Mouse (Mus musculus) kidney, adult 2 months (tissue): ENCODE measurements at regions not wholly inside any gene's neighbourhood (a gene's known extent, or its start where the extent isn't known, plus 50 kb on each side); places are given as distances from the start of the nearest gene placed in this dataset.

ENCODE experiments used
- DNase-seq: peaks from one replicate; pipeline ENCODE4 v3.0.0; 2021
- H3K27ac ChIP-seq: fragments of 200-500 bp; 2 replicates; pipeline ENCODE4 v1.5.1; 2012; ENCODE audit warnings: low read depth, low read length, control low read depth, inconsistent platforms; ENCODE audit not compliant: insufficient read depth
- H3K27me3 ChIP-seq: fragments of 200-500 bp; replicated peaks from 2 replicates; pipeline ENCODE4 v1.6.1; 2012; ENCODE audit warnings: mild to moderate bottlenecking, moderate library complexity, low read length, inconsistent platforms; ENCODE audit not compliant: control insufficient read depth, insufficient read depth
- H3K36me3 ChIP-seq: fragments of 200-500 bp; 2 replicates; pipeline ENCODE4 v1.6.1; 2012; ENCODE audit warnings: mild to moderate bottlenecking, moderate library complexity, low read length, inconsistent platforms; ENCODE audit not compliant: control insufficient read depth, insufficient read depth
- H3K4me1 ChIP-seq: fragments of 200-500 bp; 2 replicates; pipeline ENCODE4 v1.6.1; 2011; ENCODE audit warnings: low read length; ENCODE audit not compliant: control insufficient read depth, insufficient read depth
- H3K4me3 ChIP-seq: fragments of 200-500 bp; 2 replicates; pipeline ENCODE4 v1.5.1; 2011; ENCODE audit warnings: mild to moderate bottlenecking, low read depth, low read length, control low read depth; ENCODE audit not compliant: insufficient read depth
- CTCF ChIP-seq: fragments of 200-500 bp; conservative IDR thresholded peaks from 2 replicates; pipeline ENCODE4 v1.5.1; 2011; ENCODE audit warnings: low read depth, mild to moderate bottlenecking, control low read depth, low read length, moderate library complexity, mixed read lengths; ENCODE audit not compliant: insufficient read depth, insufficient read length
- POLR2A ChIP-seq: fragments of 200-500 bp; IDR thresholded peaks from one replicate; pipeline ENCODE4 v1.6.1; 2011; ENCODE audit warnings: low read depth, low read length, control low read depth
- WGBS: fragments of 180-500 bp; shearing (Covaris S2); methylation state at CpG from one replicate; pipeline ENCODE4 v1.1.7; 2018; 5-methylcytosine and 5-hydroxymethylcytosine counted together

- no peak overlapping the region for H3K4me3 ChIP-seq
- no peak for DNase-seq
- TF ChIP-seq CTCF = no peak
- no peak for TF ChIP-seq POLR2A
- H3K4me1 ChIP-seq = no peaks in the 10 kb centered on the region
- no peaks in the 10 kb centered on the region for H3K36me3 ChIP-seq
- no peaks in the 10 kb centered on the region for H3K27me3 ChIP-seq
- WGBS = 78% methylated on average over 6 of the region's 6 CpGs
- H3K27ac ChIP-seq = no peak overlapping the region
These were observed 153.7 kb upstream of the Tenm4 start for GRCm38 (mm10) chr7:96017112-96017884.

GRCm38 (mm10) chr7:96024048-96024447 lies 147.0 kb upstream of the Tenm4 start:
- TF ChIP-seq CTCF (no peak), POLR2A (no peak)
- WGBS = 93% methylated on average over 3 of the region's 3 CpGs

DNA sequence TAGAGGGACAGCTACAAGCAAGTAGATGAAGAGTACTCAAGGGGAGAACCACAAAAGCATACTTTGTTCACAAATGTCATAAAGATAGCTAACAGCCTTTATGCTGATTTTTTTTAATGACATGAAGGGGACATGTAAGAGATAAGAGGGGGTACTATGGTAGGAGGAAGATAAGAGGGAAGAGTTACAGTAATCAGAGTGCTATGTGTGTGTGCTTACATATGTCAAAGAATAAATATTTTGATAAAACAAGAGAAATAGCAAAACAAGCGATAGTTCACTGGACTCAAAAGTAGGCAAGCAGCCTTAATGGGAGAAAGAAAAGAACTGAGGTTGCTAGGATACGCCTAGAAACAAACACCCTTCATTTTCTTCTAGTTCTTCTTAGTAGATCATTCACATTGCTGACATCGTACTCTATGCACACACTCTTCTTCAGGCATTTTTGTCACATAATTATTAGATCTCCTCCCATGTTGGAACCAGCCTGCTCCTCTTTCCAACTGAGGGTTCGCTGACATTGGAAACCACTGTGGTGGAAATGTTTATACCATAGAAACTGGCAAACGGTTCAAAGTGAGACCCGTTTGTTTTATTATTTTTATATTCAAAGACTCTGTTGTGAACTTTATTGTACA lies 144.1 kb upstream of the Tenm4 start:
- DNase-seq = no peak
- Histone ChIP-seq H3K4me3 (no peak overlapping the region), H3K27ac (no peak overlapping the region), H3K36me3 (no peaks in the 10 kb centered on the region), H3K4me1 (no peaks in the 10 kb centered on the region), H3K27me3 (no peaks in the 10 kb centered on the region; the same call in 1 of the 2 replicates)
- WGBS = 74% methylated on average over 6 of the region's 6 CpGs
- TF ChIP-seq POLR2A (no peak), CTCF (no peak)

More at GRCm38 (mm10) chr7:96024048-96024447, 147.0 kb upstream of the Tenm4 start:
- H3K4me3 ChIP-seq = no peak overlapping the region
- DNase-seq = no peak
- H3K27ac ChIP-seq = no peak overlapping the region
- no peaks in the 10 kb centered on the region for H3K36me3 ChIP-seq
- H3K4me1 ChIP-seq = no peaks in the 10 kb centered on the region
- H3K27me3 ChIP-seq = no peaks in the 10 kb centered on the region

- no peak for DNase-seq
- Histone ChIP-seq H3K4me1 (no peaks in the 10 kb centered on the region), H3K4me3 (no peak overlapping the region), H3K27ac (no peak overlapping the region), H3K36me3 (no peaks in the 10 kb centered on the region), H3K27me3 (no peaks in the 10 kb centered on the region; the same call in 1 of the 2 replicates)
- TF ChIP-seq CTCF = no peak
- TF ChIP-seq POLR2A = no peak
- 92% methylated on average over 4 of the region's 4 CpGs for WGBS
These were observed 137.4 kb upstream of the Tenm4 start for GRCm38 (mm10) chr7:96033636-96034035.

GRCm38 (mm10) chr7:96035456-96035855 lies 135.6 kb upstream of the Tenm4 start:
- DNase-seq = peak; percentile 38
- TF ChIP-seq POLR2A (no peak), CTCF (no peak)

DNA sequence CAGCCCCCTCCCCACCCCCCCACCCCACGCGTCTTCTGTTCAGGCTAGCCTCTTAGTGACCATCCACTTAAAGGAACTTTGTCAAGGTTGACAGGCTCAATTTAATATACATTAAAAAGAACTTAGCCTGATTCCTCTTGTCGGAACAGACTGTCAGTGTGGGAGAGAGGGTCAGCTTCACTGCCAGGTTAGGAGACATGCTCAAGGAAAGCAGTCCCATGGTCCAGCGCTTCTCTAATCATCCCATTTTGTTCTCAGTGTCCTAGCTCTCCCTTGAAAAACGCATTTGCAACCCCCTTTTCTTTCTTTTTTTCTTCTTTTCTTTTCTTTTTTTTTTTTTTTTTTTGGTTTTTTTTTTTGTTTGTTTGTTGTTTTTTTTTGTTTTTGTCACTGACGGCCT lies 131.4 kb upstream of the Tenm4 start:
- no peaks in the 10 kb centered on the region for H3K36me3 ChIP-seq
- H3K4me3 ChIP-seq = no peak overlapping the region
- no peak for TF ChIP-seq POLR2A
- TF ChIP-seq CTCF = no peak
- DNase-seq = no peak
- 43% methylated on average over 6 of the region's 6 CpGs for WGBS
- H3K27ac ChIP-seq = no peak overlapping the region
- H3K4me1 ChIP-seq = no peaks in the 10 kb centered on the region
- H3K27me3 ChIP-seq = no peaks in the 10 kb centered on the region

More at GRCm38 (mm10) chr7:96035456-96035855, 135.6 kb upstream of the Tenm4 start:
- no peaks in the 10 kb centered on the region for H3K4me1 ChIP-seq
- H3K36me3 ChIP-seq = no peaks in the 10 kb centered on the region
- H3K27ac ChIP-seq = no peak overlapping the region
- no peak overlapping the region for H3K4me3 ChIP-seq
- WGBS = 17% methylated on average over 2 of the region's 2 CpGs
- H3K27me3 ChIP-seq = no peaks in the 10 kb centered on the region; the same call in 1 of the 2 replicates

DNA sequence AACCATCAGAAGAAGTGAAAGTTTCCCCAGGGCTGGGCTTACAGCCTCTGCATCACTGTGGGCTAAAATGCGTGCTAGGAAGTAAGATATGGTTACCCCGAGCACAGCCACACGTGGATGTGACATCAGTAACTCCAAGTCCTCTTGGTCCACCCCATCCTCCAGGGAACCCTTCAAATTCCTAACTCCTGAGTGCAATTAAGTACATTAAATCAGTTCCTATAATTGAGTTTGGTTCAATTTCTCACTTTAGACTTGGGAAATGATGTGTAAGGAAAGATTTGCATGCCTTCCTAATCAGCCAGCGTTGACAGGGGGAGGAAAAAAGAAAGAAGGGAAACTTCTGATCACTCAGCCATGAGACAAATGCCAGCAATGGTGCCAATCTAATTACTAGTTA lies 129.2 kb upstream of the Tenm4 start:
- no peak overlapping the region for H3K4me3 ChIP-seq
- H3K36me3 ChIP-seq = no peaks in the 10 kb centered on the region
- H3K4me1 ChIP-seq = no peaks in the 10 kb centered on the region
- H3K27me3 ChIP-seq = no peaks in the 10 kb centered on the region
- no peak for DNase-seq
- TF ChIP-seq CTCF = no peak
- WGBS = 42% methylated on average over 4 of the region's 4 CpGs
- no peak overlapping the region for H3K27ac ChIP-seq
